Mouse (Mus musculus): ENCODE measurements around the gene Galnt17. TPM values are rescaled to one million over a fixed set of nuclear protein-coding genes. Genes with fewer than 3 reads are reported as not detected.

Gene Galnt17
- polyA plus RNA-seq, 1 experiment from 2014 or later, result 4.1 TPM

DNA sequence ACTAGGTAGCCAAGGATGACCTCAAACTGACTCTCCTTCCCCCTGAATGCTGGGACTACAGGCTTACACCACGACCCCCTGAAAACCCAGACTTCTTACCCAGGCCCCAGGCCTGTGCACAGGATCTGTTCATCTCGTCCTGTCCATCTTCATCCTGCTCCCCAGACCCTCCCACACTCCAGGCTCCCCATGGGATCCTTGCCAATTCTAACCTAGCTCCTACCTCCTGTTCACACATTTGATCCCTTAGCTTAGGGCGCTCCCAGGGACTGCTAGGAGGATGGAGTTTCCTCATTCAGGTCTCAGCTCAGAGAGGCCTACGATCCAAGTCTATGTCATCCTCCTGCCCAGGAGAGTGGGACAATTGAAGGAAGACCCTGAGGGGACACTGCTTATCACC, 292.2 kb downstream of the Galnt17 start:
- ATAC-seq (ENCODE audit: low read depth) (no peak), DNase-seq (ENCODE audit: low spot score) (no peak)
- H3K9ac ChIP-seq (ENCODE audit: low read depth, low read length), result no peak overlapping the region
- H3K4me1 ChIP-seq (ENCODE audit: control insufficient read depth, insufficient read depth, low read length), result no peaks in the 10 kb centered on the region
- H3K4me2 ChIP-seq (ENCODE audit: low read depth, low read length), result no peak overlapping the region
- no peak overlapping the region for H3K4me3 ChIP-seq (ENCODE audit: low read depth, low read length)
- H3K9me3 ChIP-seq (ENCODE audit: control insufficient read depth, low read length), result no peaks in the 10 kb centered on the region
- H3K27me3 ChIP-seq (replicated peaks; ENCODE audit: control insufficient read depth, insufficient read depth, low read length), result no peaks in the 10 kb centered on the region
- H3K27ac ChIP-seq (replicated peaks; ENCODE audit: low read depth, low read length), result no peak overlapping the region
- 85% methylated on average over 4 of the region's 4 CpGs for WGBS
- no peaks in the 10 kb centered on the region for H3K36me3 ChIP-seq (ENCODE audit: control insufficient read depth, insufficient read depth, low read length)

DNA sequence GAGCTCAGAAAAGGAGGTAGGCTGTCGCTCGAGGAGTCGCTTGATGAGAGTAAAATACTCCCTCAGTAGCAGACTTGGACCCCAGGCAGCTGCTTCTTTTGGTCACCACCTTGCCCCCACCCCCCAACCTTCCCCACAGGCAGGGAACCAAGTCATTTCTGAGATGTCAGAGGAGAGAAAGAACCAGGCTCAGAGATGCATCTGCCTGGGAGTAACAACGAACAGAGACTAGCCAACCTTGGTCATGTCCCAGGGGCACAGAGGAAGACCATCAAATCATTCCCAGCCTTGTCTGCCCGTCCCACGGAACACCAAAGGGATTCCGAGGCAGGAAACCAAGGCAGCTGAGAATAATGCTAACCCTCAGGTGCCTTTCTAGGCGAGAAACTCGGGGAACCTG, 293.0 kb downstream of the Galnt17 start:
- Histone ChIP-seq H3K9me3 (ENCODE audit: control insufficient read depth, low read length) (no peaks in the 10 kb centered on the region), H3K4me2 (ENCODE audit: low read depth, low read length) (no peak overlapping the region), H3K4me1 (ENCODE audit: control insufficient read depth, insufficient read depth, low read length) (no peaks in the 10 kb centered on the region), H3K27ac (replicated peaks; ENCODE audit: low read depth, low read length) (no peak overlapping the region), H3K9ac (ENCODE audit: low read depth, low read length) (no peak overlapping the region), H3K36me3 (ENCODE audit: control insufficient read depth, insufficient read depth, low read length) (no peaks in the 10 kb centered on the region), H3K27me3 (replicated peaks; ENCODE audit: control insufficient read depth, insufficient read depth, low read length) (no peaks in the 10 kb centered on the region), H3K4me3 (ENCODE audit: low read depth, low read length) (no peak overlapping the region)
- WGBS, result 62% methylated on average over 9 of the region's 9 CpGs
- no peak for DNase-seq (ENCODE audit: low spot score)
- no peak for ATAC-seq (ENCODE audit: low read depth)

DNA sequence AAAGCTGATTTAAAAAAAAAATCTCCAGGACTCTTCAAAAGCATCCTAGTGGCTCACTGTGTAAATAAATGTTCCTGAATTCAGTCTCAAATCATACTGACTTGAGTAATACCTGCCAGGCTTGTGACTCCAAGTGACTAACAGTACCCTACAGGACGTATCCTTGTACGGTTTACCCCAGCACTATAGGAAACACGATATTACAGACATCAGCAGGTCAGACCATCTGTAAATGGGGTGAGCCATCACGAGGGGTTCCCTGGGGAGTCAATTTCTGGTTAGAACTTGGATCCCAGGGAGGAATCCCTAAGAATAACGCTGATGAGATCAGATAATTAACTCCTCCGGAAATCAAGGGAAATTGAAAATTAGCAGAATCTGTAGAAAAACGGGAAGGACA, 294.5 kb downstream of the Galnt17 start:
- no peaks in the 10 kb centered on the region for H3K4me1 ChIP-seq (ENCODE audit: control insufficient read depth, insufficient read depth, low read length)
- no peak for DNase-seq (ENCODE audit: low spot score)
- WGBS, result 68% methylated on average over 7 of the region's 7 CpGs
- H3K27ac ChIP-seq (replicated peaks; ENCODE audit: low read depth, low read length), result no peak overlapping the region
- H3K9me3 ChIP-seq (ENCODE audit: control insufficient read depth, low read length), result no peaks in the 10 kb centered on the region
- no peak overlapping the region for H3K9ac ChIP-seq (ENCODE audit: low read depth, low read length)
- no peak overlapping the region for H3K4me2 ChIP-seq (ENCODE audit: low read depth, low read length)
- H3K4me3 ChIP-seq (ENCODE audit: low read depth, low read length), result no peak overlapping the region
- no peaks in the 10 kb centered on the region for H3K27me3 ChIP-seq (replicated peaks; ENCODE audit: control insufficient read depth, insufficient read depth, low read length)
- H3K36me3 ChIP-seq (ENCODE audit: control insufficient read depth, insufficient read depth, low read length), result no peaks in the 10 kb centered on the region
- no peak for ATAC-seq (ENCODE audit: low read depth)

DNA sequence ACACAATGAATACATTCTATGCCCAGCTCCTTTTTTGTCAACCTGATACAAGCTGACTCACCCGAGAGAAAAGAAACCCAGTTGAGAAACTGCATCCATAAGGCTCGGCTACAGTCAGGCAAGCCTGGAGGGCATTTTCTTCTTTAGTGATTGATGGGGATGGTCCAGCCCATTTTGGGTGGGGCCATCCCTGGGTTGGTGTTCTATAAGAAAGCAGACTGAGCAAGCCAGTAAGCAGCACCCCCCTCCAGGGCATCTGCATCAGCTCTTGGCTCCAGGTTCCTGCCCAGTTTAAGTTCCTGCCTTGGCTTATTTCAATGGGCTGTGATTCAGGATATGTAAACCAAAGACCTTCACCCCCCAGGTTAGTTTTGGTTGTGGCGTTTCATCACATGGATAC, 295.2 kb downstream of the Galnt17 start:
- Histone ChIP-seq H3K9ac (ENCODE audit: low read depth, low read length) (no peak overlapping the region), H3K27ac (replicated peaks; ENCODE audit: low read depth, low read length) (no peak overlapping the region), H3K4me3 (ENCODE audit: low read depth, low read length) (no peak overlapping the region), H3K36me3 (ENCODE audit: control insufficient read depth, insufficient read depth, low read length) (no peaks in the 10 kb centered on the region), H3K4me1 (ENCODE audit: control insufficient read depth, insufficient read depth, low read length) (no peaks in the 10 kb centered on the region), H3K4me2 (ENCODE audit: low read depth, low read length) (no peak overlapping the region), H3K9me3 (ENCODE audit: control insufficient read depth, low read length) (no peaks in the 10 kb centered on the region), H3K27me3 (replicated peaks; ENCODE audit: control insufficient read depth, insufficient read depth, low read length) (no peaks in the 10 kb centered on the region)
- ATAC-seq (ENCODE audit: low read depth) (no peak), DNase-seq (ENCODE audit: low spot score) (no peak)
- 55% methylated on average over 3 of the region's 3 CpGs for WGBS

DNA sequence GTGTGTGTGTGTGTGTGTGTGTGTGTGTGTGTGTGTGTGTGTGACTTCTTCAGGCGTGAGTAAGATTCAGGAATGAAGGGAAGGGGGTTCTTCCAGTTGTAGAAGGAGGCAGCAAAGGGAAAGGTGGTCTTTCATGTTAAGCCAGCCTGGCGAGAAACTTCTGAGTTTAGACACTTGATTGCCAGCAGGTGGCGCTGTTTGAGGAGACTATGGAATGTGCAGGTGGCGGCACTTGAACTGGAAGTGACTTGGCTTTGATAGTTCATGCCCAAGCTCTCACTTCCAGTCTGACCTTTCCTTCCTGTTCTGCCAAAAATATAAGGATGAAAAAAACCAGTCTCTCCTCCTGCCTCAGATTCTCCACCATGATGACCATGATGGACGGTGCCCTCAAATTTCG, 298.8 kb downstream of the Galnt17 start:
- Histone ChIP-seq H3K9me3 (ENCODE audit: control insufficient read depth, low read length) (0 out of 2 replicates have a peak, but pooled peaks cover 4% of the 10 kb centered on the region), H3K27ac (replicated peaks; ENCODE audit: low read depth, low read length) (no peak overlapping the region), H3K4me3 (ENCODE audit: low read depth, low read length) (no peak overlapping the region), H3K27me3 (replicated peaks; ENCODE audit: control insufficient read depth, insufficient read depth, low read length) (no peaks in the 10 kb centered on the region), H3K4me1 (ENCODE audit: control insufficient read depth, insufficient read depth, low read length) (no peaks in the 10 kb centered on the region), H3K4me2 (ENCODE audit: low read depth, low read length) (no peak overlapping the region), H3K36me3 (ENCODE audit: control insufficient read depth, insufficient read depth, low read length) (no peaks in the 10 kb centered on the region), H3K9ac (ENCODE audit: low read depth, low read length) (no peak overlapping the region)
- peak; percentile 33 for DNase-seq (ENCODE audit: low spot score)
- 62% methylated on average over 6 of the region's 6 CpGs for WGBS
- ATAC-seq (ENCODE audit: low read depth), result no peak

DNA sequence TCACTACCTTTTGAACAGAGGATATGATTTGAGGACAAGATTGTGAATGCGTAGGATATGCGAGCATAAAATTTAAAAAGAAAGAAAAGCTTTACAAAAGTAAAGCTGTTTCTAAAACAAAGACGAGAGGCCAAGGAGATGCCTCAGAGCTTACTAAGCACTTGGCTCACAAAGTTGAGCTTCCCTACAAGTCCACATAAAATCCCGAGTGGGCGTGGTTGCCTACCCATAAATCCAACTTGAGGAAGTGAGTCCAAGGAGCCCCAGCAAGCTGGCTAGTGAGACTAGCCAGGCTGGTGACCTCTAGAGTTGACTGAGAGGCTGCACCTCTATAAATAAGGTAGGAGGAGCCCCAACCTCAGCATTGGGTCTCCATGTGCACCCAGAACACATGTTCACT, 299.8 kb downstream of the Galnt17 start:
- H3K27me3 ChIP-seq (replicated peaks; ENCODE audit: control insufficient read depth, insufficient read depth, low read length), result no peaks in the 10 kb centered on the region
- H3K4me3 ChIP-seq (ENCODE audit: low read depth, low read length), result no peak overlapping the region
- no peaks in the 10 kb centered on the region for H3K36me3 ChIP-seq (ENCODE audit: control insufficient read depth, insufficient read depth, low read length)
- no peak overlapping the region for H3K4me2 ChIP-seq (ENCODE audit: low read depth, low read length)
- WGBS, result 96% methylated on average over 5 of the region's 5 CpGs
- no peaks in the 10 kb centered on the region for H3K4me1 ChIP-seq (ENCODE audit: control insufficient read depth, insufficient read depth, low read length)
- no peak overlapping the region for H3K27ac ChIP-seq (replicated peaks; ENCODE audit: low read depth, low read length)
- ATAC-seq (ENCODE audit: low read depth) (no peak), DNase-seq (ENCODE audit: low spot score) (peak; percentile 33)
- H3K9me3 ChIP-seq (ENCODE audit: control insufficient read depth, low read length), result 0 out of 2 replicates have a peak, but pooled peaks cover 6% of the 10 kb centered on the region
- no peak overlapping the region for H3K9ac ChIP-seq (ENCODE audit: low read depth, low read length)

DNA sequence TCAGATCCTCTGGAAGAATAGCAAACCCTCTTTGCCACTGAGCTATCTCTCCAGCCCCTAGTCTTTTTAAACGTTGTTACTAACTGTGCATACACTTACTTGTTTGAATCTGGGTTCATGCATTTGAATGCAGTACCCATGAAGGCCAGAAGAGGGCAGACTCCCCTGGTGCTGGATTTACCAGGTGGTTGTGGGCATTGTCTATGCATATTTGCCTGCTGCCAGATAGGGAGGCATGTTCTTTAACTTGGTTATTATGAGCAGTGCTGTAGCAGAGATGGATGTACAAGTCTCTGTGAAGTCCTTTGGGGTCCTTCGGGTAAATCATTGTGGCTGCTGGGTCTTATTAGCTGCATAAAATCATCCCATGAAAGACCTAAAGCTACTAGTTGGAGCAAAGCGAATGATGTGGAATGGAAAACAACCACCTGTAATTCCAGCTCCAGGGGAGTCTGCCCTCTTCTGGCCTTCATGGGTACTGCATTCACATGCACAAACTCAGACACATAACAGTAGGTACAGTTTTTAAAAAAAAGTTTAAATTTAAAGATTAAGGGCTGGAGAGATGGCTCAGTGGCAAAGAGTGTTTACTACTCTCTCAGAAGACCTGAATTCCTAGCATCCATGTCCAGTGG, 300.3 kb downstream of the Galnt17 start:
- DNase-seq (ENCODE audit: low spot score), result no peak
- H3K27ac ChIP-seq (replicated peaks; ENCODE audit: low read depth, low read length), result no peak overlapping the region
- no peaks in the 10 kb centered on the region for H3K27me3 ChIP-seq (replicated peaks; ENCODE audit: control insufficient read depth, insufficient read depth, low read length)
- H3K4me3 ChIP-seq (ENCODE audit: low read depth, low read length), result no peak overlapping the region
- no peaks in the 10 kb centered on the region for H3K36me3 ChIP-seq (ENCODE audit: control insufficient read depth, insufficient read depth, low read length)
- 67% methylated on average over 3 of the region's 3 CpGs for WGBS
- no peak overlapping the region for H3K9ac ChIP-seq (ENCODE audit: low read depth, low read length)
- no peak for ATAC-seq (ENCODE audit: low read depth)
- 0 out of 2 replicates have a peak, but pooled peaks cover 6% of the 10 kb centered on the region for H3K9me3 ChIP-seq (ENCODE audit: control insufficient read depth, low read length)
- no peak overlapping the region for H3K4me2 ChIP-seq (ENCODE audit: low read depth, low read length)
- no peaks in the 10 kb centered on the region for H3K4me1 ChIP-seq (ENCODE audit: control insufficient read depth, insufficient read depth, low read length)

DNA sequence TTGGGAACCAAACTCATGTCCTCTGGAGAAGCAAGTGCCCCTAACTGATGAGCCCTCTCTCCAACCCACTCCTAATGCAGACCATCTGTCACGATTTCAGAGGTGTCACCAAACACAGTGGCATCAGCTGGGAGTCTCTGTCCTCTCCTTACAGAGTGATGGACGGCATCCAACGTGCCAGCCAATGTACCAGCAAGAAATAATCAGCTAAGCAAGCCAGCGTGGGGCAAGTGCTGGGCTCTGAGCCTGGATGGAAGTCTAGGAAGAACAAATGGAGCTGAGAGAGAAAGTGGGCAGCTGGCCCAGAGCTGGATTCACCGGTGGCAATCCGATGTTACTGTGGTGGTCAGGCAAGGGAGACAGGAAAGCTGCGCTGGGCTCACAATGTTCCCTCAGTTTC, 301.1 kb downstream of the Galnt17 start:
- WGBS, result 79% methylated on average over 7 of the region's 7 CpGs

DNA sequence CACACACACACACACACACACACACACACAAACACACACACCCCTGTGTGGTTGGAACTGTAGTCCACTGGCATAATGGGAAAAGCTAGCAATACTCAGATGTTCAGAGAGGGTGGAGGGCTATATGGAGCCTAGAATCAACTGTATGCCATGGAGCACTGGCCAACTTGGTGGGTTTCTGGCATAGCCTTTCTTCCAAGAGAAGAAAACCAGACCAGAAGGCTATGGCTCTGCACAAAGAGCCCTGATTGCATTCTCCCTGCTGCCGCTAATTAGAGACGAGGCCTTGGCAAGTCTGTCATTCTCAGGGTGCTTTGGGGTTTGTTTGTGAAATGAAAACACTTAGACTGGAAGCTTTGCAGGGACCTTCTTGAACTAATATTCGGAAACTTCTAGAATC, 301.8 kb downstream of the Galnt17 start:
- no peaks in the 10 kb centered on the region for H3K27me3 ChIP-seq (replicated peaks; ENCODE audit: control insufficient read depth, insufficient read depth, low read length)
- no peak for DNase-seq (ENCODE audit: low spot score)
- no peak overlapping the region for H3K27ac ChIP-seq (replicated peaks; ENCODE audit: low read depth, low read length)
- H3K4me1 ChIP-seq (ENCODE audit: control insufficient read depth, insufficient read depth, low read length), result no peaks in the 10 kb centered on the region
- 75% methylated on average over 3 of the region's 3 CpGs for WGBS
- ATAC-seq (ENCODE audit: low read depth), result no peak
- H3K9ac ChIP-seq (ENCODE audit: low read depth, low read length), result no peak overlapping the region
- no peak overlapping the region for H3K4me3 ChIP-seq (ENCODE audit: low read depth, low read length)
- 0 out of 2 replicates have a peak, but pooled peaks cover 6% of the 10 kb centered on the region for H3K9me3 ChIP-seq (ENCODE audit: control insufficient read depth, low read length)
- H3K36me3 ChIP-seq (ENCODE audit: control insufficient read depth, insufficient read depth, low read length), result no peaks in the 10 kb centered on the region
- H3K4me2 ChIP-seq (ENCODE audit: low read depth, low read length), result no peak overlapping the region

More for the DNA sequence above, 301.1 kb downstream of the Galnt17 start:
- H3K36me3 ChIP-seq (ENCODE audit: control insufficient read depth, insufficient read depth, low read length), result no peaks in the 10 kb centered on the region
- no peak for DNase-seq (ENCODE audit: low spot score)
- H3K9ac ChIP-seq (ENCODE audit: low read depth, low read length), result no peak overlapping the region
- no peak overlapping the region for H3K27ac ChIP-seq (replicated peaks; ENCODE audit: low read depth, low read length)
- H3K4me1 ChIP-seq (ENCODE audit: control insufficient read depth, insufficient read depth, low read length), result no peaks in the 10 kb centered on the region
- ATAC-seq (ENCODE audit: low read depth), result no peak
- H3K27me3 ChIP-seq (replicated peaks; ENCODE audit: control insufficient read depth, insufficient read depth, low read length), result no peaks in the 10 kb centered on the region
- no peak overlapping the region for H3K4me2 ChIP-seq (ENCODE audit: low read depth, low read length)
- no peak overlapping the region for H3K4me3 ChIP-seq (ENCODE audit: low read depth, low read length)
- H3K9me3 ChIP-seq (ENCODE audit: control insufficient read depth, low read length), result 0 out of 2 replicates have a peak, but pooled peaks cover 6% of the 10 kb centered on the region

Measured in embryonic facial prominence, embryonic 14.5 days (tissue).